Mouse (Mus musculus) testis, adult 2 months (tissue): ENCODE data around the gene Tbc1d25.

Experiments
- CTCF ChIP-seq: fragments of 200-500 bp; IDR thresholded peaks from 2 replicates; pipeline ENCODE4 v1.5.1; 2012; ENCODE audit warnings: low read depth, mild to moderate bottlenecking, inconsistent platforms, low read length, moderate library complexity; ENCODE audit not compliant: control insufficient read depth, insufficient read depth, insufficient replicate concordance
- POLR2A ChIP-seq: fragments of 200-500 bp; IDR thresholded peaks from 2 replicates; pipeline ENCODE4 v1.6.1; 2012; ENCODE audit warnings: low read depth, mild to moderate bottlenecking, inconsistent platforms, low read length, moderate library complexity; ENCODE audit not compliant: control insufficient read depth

DNA sequence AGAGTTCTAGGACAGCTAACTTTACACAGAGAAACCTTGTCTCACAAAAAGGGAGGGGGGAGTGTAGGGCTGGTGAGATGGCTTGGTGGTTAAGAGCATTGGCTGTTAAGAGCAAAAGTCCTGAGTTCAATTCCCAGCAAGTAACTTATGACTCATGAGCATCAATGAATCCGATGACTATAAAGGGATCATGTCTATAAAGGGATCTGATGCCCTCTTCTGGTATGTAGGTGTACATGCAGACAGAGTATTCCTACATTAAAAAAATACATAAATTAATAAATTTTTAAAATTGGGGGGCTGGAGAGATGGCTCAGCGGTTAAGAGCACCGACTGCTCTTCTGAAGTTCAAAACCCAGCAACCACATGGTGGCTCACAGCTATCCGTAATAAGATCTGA is 60.7 kb downstream of the Tbc1d25 start:
- no peak for TF ChIP-seq CTCF
- no peak for TF ChIP-seq POLR2A
